Mouse (Mus musculus) thymus, postnatal 36 days (tissue): ENCODE measurements around the gene BC028528.
"Not testable (repeated sequence)": the region's sequence is repeated elsewhere in the genome, so short reads cannot be mapped to it uniquely, and the experiment has no call there.

ENCODE experiments used
- DNase-seq, 2 experiments: peaks; one replicate each; pipeline ENCODE4 v3.0.0; 2022; ENCODE audit warnings: mixed read lengths in 2 of 2

The BC028528 gene

DNA sequence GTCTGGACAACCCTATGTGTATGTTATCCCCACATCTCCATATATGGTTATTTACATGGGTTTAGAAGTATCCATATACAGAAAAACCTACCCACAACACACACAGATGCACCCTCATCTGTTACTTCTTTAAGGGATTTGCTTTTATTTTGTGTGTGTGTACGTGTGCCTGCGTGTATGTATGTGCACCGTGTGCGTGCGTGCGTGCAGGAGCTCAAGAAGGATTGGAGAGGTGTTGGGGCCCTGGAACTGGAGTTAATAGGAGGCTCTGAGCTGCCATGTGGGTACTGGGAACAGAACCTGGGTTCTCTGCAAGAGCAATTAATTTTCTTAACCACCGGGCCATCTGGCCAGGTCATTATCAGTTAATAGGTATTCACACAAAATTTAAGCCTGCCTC lies 19.8 kb downstream of the BC028528 start:
- no peak for DNase-seq

DNA sequence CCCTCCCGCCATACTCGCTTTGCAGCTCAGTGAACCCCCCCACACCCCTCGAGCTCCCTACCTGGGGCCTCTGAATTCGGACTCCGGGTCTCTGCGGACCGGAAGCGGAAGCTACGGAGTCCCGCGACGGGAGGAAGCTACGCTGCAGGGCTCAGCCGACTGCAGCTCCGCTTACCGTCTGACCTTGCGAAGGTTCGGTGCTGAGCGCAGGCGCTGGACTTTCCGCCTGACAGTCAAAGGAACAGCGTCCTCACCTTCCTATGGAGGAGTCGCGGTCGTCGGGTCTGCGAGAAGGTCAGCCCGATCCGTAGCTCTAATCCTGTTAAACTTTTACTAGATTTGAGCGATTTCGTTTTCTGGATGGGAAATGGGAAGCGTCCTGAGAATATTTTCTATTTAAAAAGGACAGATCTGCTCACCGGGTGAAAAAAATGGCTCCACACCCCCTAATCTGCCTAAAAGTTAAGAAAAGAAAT lies 20.4 kb downstream of the BC028528 start, which contains the start of gene Mrps21:
Mrps21 (minus strand) TSS at position 128 of the 476 bp plus-strand sequence.
- DNase-seq, result peak; percentile 80 to 85

DNA sequence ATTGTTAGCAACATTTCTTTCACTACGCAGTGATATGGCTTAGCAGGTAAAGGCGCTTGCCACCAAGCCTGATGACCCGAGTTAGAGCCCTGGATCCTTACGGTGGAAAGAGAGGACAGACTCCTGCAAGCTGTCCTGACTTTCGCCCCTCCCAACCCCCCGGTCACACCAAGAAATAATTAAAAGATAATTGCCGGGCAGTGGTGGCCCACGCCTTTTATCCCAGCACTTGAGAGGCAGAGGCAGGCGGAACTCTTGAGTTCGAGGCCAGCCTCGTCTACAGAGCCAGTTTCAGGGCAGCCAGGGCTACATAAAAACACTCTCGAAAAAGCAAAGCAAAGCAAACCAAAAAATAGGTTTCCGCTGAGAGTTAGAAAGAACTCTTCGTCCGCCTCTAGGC lies 20.8 kb downstream of the BC028528 start:
- DNase-seq, result no peak

DNA sequence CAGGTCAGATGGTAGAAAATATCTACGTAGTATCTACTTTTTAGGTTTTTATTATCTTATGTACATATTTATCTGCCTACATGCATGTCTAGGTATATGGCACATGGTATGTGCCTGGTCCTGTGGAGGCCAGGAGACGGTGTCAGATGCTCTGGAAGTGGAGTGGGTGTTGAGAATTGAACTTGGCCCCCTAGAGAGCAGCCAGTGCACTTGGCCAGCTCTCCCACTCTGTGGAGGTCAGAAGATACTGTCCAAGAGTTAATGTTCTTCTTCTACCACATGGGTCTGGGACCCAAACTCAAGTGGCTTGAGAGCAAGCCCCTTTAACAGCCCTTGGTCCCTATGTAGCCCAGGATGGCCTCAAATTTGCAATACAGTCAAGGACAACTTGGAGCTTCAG lies 24.4 kb downstream of the BC028528 start:
- DNase-seq, result no peak

DNA sequence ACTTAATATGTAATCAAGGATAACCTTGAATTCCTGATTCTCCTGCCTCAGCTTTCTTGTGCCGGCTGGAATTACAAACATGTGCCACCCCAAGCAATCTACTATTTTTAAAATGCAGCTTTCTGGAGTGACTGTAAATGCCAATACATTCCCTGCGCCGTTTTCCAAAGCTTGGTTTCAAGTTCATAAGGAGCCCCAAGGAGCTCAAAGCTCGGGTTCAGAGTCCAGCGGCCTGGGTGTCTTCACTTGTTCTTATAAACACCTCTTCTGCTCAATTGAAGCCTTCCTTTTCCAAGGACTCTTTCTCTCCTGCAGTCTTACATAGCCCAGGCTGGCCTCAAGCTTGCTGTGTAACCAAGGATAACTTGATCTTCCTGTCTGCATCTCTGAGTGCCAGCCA lies 25.7 kb downstream of the BC028528 start:
- DNase-seq, result no peak

DNA sequence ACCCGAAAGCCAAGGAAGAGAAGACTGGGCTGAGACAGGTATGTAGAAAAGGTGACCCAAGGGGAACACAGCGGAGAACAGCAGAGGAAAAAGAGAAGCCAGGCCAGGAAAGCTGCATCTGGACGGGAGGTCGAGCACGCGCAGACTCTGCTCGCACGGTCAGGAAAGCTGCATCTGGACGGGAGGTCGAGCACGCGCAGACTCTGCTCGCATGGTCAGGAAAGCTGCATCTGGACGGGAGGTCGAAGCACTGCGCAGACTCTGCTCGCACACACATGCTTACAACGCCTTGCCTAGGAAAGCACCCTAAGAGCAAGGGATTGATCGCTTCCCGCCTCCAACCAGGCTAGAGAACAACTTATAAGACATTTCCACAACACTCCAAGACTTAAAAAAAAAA lies 26.2 kb downstream of the BC028528 start:
- no peak for DNase-seq

DNA sequence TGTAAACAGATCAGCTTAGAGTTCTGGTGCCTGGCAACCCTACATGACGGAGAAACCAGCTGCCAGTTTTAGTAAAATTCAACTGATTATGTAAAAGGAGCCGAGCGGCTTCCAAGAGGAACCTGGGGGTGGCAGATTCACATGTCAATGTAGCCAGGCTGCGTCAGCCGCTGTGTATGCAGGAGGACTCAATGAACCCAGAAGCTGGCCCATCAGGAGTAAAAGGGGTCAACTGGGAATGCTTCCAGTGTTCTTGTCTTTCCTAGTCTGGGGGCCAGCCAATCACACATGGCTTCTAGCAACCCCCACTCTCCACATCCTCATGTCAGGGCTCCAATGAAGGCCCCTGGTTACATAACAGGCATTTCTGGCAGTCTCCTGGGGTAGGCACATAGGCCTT lies 26.8 kb downstream of the BC028528 start:
- DNase-seq, result no peak

DNA sequence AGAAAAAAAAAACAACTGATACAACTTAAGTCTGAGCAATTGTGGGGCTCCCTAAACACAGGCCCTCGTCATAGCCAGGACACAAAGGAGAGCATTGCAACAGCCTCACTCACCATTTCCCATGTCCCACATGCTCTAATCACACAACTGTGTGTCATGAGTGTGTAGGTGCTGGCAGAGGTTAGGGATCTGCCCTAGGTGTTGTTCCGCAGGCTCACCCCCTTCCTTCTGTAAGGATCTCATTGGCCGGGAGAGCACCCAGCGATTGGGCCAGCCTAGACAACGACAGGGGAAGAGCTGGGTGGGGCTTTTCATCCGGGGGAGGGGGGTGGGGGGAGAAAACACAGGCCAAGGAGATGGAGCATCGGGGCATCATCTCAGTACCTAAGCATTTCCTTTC lies 28.2 kb downstream of the BC028528 start:
- DNase-seq, result no peak

DNA sequence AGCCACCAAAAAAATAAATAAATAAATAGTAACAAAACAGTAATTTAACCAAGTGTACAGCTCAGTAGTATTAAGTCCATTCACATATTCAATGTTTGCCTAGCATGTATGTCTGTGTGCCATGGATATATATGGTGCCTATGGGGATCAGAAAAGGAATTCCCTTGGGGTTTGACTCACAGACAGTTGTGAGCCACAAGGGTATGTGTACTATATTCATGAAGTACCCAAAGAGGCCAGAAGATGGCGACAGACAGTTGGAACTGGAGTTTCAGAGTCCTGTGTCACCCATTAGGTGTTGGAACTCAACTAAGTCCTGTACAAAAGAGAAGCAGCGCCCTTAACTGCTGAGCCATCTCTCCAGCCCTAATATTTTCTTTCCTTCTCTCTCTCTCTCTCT lies 30.0 kb downstream of the BC028528 start:
- peak; percentile 41 to 52 for DNase-seq

DNA sequence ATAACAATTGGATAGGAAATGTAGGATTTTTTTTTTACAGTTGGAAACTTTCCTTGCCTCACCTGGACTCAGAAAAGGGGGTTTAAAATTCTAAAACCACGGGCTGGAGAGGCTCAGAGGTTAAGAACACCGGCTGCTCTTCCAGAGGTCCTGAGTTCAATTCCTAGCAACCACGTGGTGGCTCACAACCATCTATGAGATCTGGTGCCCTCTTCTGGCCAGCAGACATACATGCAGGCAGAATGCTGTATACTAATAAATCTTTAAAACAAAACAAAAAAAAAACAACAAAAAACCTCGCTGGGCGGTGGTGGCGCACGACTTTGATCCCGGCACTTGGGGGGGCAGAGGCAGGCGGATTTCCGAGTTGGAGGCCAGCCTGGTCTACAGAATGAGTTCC lies 30.6 kb downstream of the BC028528 start:
- peak; percentile 18 to 29 for DNase-seq

DNA sequence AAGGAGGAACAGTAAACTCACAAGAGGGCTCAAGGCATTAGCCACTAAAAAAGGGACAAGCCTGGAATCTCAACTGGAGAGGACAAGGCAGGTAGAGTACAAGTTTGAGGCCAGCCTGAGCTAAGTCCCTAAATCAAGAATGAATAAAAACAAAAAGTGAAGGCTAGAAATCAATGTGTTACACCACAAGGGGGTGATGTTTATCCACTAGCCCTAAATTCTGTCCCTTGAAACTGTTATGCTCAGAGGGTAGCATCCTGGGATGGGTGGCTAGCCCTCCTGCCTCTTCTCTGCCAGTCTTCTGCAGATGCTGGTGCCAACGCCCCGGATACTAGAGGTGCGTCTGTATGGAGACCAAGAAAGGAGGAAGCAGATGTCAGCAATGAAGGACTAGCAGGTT lies 31.5 kb downstream of the BC028528 start:
- no peak for DNase-seq

DNA sequence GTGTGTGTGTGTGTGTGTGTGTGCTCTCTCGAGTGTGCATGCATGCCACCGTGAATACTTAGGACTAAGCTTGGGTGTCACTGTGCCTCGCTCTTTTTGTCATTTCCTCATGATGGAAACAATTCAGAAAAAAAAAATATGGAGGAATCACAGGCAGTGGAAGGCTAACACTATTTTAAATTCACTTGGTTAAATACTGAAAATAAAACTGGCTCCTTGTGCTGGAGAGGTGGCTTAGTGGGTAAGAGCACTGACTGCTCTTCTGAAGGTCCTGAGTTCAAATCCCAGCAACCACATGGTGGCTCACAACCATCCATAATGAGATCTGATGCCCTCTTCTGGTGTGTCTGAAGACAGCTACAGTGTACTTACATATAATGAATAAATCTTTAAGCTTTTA lies 33.5 kb downstream of the BC028528 start:
- not testable (repeated sequence) for DNase-seq

DNA sequence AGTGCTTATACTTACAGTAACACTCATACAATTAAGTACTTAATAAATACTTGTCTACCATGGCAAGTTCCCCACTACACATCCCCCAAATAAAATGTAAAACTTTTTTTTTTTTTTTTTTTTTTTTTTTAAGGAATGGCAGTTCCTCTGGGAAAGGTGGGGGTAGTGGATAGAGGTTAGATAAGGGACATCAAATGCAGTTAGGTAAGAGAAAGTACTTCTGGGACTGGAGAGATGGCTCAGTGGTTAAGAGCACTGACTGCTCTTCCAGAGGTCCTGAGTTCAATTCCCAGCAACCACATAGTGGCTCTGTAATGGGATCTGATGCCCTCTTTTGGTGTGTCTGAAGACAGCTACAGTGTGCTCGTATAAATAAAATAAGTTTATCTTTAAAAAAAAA lies 34.8 kb downstream of the BC028528 start:
- DNase-seq, result not testable (repeated sequence)

DNA sequence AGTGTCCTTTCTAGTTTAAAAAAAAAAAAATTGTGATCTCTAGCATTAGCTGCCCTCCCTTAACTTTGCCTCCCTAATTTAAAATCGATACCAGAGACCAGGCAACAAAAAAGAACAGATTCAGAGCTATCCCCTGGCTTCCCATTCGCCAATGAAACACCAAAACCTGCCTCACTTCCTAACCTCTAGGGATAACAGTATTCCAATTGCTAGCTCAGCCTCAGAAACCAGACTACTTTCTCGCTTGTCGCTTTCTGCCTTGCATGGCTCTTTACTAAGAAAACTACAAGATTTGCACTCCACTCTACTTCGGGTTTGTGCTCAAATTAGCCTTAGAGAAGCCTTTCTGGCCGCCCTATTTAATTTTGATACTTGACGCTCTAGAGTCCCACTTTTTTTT lies 35.7 kb downstream of the BC028528 start:
- no peak for DNase-seq

DNA sequence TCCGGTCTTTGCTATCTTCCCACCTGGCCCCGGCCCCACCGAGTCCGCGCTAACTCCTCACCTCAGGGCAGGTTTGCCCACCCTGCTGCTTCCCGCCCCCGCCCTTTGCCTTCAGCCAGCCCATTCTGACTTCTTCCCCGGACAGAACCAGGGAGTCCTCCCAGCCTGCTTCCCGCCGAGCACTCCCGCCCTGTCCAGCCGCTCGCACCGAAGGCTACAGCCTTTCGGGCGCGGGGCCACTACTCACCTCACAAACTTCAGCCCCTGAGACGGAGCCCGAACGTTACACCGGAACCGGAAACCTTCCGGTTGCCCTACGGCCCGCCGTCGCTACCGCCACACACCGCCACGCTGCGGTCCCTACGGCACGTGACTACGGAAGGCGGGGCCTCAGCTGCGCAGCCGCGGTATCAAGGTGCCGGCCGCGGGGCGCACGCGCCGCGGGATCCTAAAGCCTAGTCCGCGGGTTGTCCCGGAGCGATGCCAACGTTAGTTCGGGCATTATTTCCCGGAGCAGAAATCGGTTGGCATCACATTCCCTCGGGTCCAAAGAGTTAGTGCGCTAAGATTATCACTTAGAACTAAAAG lies 36.2 kb downstream of the BC028528 start, which contains the start of gene Prpf3:
Prpf3 (minus strand) TSS at position 384 of the 588 bp plus-strand sequence.
- DNase-seq, result peak; percentile 93

DNA sequence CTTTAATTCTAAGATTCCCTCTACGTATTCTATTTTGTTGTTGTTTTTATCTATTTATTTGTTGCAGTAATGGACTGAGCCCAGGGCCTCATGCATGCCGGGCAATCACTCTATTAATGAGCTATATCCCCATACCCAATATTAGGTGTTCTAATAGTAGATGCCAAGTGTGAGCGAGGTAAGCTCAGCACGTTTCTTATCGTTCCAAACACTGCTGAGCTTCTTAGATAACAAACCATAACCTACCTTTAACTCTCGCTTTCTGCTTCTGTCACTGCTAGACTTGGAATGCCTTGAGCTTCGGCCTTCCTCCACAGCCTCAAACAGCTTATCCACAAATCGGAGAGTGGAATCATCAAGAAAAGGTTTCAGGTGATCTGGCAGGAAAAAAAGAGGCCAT lies 40.5 kb downstream of the BC028528 start:
- DNase-seq, result no peak

DNA sequence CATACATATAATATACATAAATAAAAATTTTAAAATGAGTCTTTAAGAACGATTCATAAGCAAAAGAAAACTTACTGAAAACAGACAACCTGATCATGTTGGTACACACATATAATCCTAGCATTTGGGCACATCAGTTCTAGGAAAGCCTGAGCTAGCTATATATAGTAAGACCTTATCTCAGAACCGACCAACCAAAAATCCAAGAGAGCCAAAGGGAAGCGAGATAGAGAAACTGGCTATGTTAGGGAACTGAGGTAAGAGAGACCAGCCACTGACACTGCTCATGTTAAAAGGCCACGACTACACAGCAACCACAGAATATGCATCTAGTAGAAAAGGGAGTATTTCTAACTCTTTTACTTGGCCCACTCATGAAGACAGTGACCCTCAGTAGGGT lies 41.2 kb downstream of the BC028528 start:
- DNase-seq, result no peak

DNA sequence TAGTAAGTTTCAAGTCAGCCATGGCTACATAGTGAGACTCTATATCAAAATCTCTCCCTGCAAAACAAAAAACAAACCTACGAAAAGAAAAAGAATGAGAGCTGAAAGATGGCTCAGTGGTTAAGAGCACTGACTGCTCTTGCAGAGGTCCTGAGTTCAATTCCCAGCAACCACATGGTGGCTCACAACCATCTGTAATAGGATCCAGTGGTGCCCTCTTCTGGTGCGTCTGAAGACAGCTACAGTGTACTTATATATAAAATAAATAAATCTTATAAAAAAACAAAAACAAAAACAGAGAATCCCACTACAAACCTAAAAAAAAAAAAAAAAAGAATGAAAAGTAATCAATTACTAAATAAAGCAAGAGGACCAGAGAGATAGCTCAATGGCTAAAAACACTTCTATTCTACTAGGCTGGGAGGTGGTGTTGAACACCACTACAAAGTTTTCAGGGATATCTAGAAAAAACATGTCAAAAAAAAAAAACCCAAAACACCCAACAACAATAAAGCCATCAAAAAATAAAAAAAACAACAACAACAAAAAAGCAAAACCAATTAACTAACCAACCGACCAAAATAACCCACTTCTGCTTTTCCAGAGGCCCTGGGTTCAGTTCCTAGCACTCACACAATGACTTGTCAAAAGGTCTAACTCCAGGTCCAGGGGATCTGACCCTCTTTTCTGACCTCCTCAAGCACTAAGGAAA lies 49.1 kb downstream of the BC028528 start:
- DNase-seq, result peak in 1 of 2 experiments; percentile 15

DNA sequence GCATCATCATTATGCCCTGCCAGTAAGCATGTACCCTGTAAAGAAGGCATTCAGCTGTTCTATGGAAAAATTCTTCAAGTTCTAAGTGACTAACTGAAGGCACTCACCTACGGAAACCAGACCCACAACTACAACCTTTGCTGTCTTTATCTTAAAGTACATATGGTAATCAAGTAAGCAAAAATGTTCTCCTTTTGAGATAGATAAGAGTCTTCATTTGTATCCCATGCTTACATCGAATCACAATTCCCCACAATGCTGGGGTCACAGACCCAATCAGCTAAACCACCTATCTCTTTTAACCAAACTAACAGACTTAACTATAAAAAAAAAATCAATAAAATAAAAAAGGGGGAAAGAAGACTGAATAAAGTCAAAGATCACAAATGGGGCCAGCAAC lies 52.6 kb downstream of the BC028528 start:
- DNase-seq, result no peak
